ENCODE assay signal across 16 mouse cellular contexts in the genomic region with DNA sequence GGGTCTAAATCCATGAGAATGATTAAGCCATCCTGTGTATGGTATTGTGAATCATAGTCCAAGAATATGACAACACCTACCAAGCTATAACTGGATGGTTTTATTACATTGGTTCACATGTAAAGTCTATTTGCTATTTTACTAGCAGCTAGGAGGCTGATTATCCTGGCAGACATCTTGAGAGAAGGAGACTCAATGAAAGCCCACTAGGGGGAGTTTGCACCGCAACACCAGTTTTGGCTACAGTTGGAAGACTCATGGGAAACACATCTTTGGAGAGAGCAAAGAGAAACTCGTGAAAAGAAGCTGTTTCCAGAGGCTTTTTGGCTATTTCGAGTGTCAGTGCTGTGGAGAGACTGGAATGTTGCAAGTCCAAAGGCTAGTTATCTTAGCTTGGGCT. TPM values are rescaled to one million over a fixed set of nuclear protein-coding genes. Genes with fewer than 3 reads are reported as not detected.
DNase-seq lines count a peak whose midpoint lies in the region; ATAC-seq and TF ChIP-seq lines count a peak whose summit lies in the region.
"Had no signal": no experiment of that assay in that cellular context is flagged by ENCODE, and none has a peak within 500 bp of the region (broad histone marks: within the 10 kb centered on the region; RNA-seq: fewer than 3 reads in every experiment).

No protein-coding gene starts in this region.

- in situ Hi-C loops in CH12.LX (cut with MboI; ENCODE audit: low pct_ligation_motif_present, low pct_unique_long_range_greater_than_20kb, low sequenced_read_pairs): no loop called here

- no peak overlapping the region for H3K4me2 ChIP-seq in CH12.LX (ENCODE audit: insufficient read depth, low read depth, poor library complexity, severe bottlenecking)
- H3K4me2 ChIP-seq in embryonic facial prominence, embryonic 14.5 days (ENCODE audit: low read depth, low read length): no peak overlapping the region
- H3K4me2 ChIP-seq: embryonic facial prominence, embryonic 12.5 days; forebrain, embryonic 13.5 days; kidney, embryonic 15.5 days; liver, embryonic 11.5 days had no signal

- H3K4me1 ChIP-seq in CH12.LX (ENCODE audit: control insufficient read depth in 1 of 2, insufficient read depth in 2 of 2): peaks cover 9 to 26% of the 10 kb centered on the region in 2 experiments
- no peaks in the 10 kb centered on the region for H3K4me1 ChIP-seq in embryonic facial prominence, embryonic 14.5 days (ENCODE audit: control insufficient read depth, insufficient read depth, low read length)
- H3K4me1 ChIP-seq: embryonic facial prominence, embryonic 12.5 days; forebrain, embryonic 13.5 days; kidney, embryonic 15.5 days had no signal

- no peaks in the 10 kb centered on the region for H3K27me3 ChIP-seq in CH12.LX (replicated peaks)
- H3K27me3 ChIP-seq in embryonic facial prominence, embryonic 14.5 days (replicated peaks; ENCODE audit: control insufficient read depth, insufficient read depth, low read length): no peaks in the 10 kb centered on the region
- H3K27me3 ChIP-seq: embryonic facial prominence, embryonic 12.5 days; forebrain, embryonic 13.5 days; kidney, embryonic 15.5 days had no signal

- DNase-seq in layer of hippocampus, adult 2 months (ENCODE audit: low spot score in 2 of 2): no peak
- DNase-seq in layer of hippocampus, adult 9-10 months (ENCODE audit: low spot score): no peak
- peak; percentile 40 for DNase-seq in CH12.LX (ENCODE audit: extremely low read depth)
- DNase-seq in WW6 (ENCODE audit: low read depth, low spot score): peak; percentile 18
- peak; percentile 26 for DNase-seq in embryonic facial prominence, embryonic 14.5 days (ENCODE audit: low spot score)
- no peak for DNase-seq in ovary, postnatal 10 days (ENCODE audit: low spot score)
- DNase-seq in liver: no peak
- no peak for DNase-seq in gastrocnemius, postnatal 25 days
- DNase-seq: heart, adult 2 months; layer of hippocampus, postnatal 36 days had no signal

- no peak overlapping the region for H3K4me3 ChIP-seq in layer of hippocampus, adult 2 months
- no peak overlapping the region for H3K4me3 ChIP-seq in CH12.LX (replicated peaks in 1 of 3; ENCODE audit: low read depth in 2 of 3, low read length in 2 of 3, poor library complexity in 1 of 3)
- H3K4me3 ChIP-seq in embryonic facial prominence, embryonic 14.5 days (ENCODE audit: low read depth, low read length): no peak overlapping the region
- H3K4me3 ChIP-seq: embryonic facial prominence, embryonic 12.5 days; forebrain, embryonic 13.5 days; heart, adult 2 months; kidney, embryonic 15.5 days had no signal

- WGBS in embryonic facial prominence, embryonic 14.5 days: 42% methylated on average over 3 of the region's 3 CpGs

- no peak for TF ChIP-seq POLR2A in CH12.LX (IDR thresholded peaks at IDR 0.05; ENCODE audit: low read depth, low read length)

- no peak overlapping the region for H3K27ac ChIP-seq in layer of hippocampus, adult 2 months
- H3K27ac ChIP-seq in CH12.LX (ENCODE audit: insufficient read depth, low read depth): no peak overlapping the region
- H3K27ac ChIP-seq in embryonic facial prominence, embryonic 14.5 days (replicated peaks; ENCODE audit: low read depth, low read length): no peak overlapping the region
- H3K27ac ChIP-seq: embryonic facial prominence, embryonic 12.5 days; forebrain, embryonic 13.5 days; heart, adult 2 months; kidney, embryonic 15.5 days had no signal

- H3K9ac ChIP-seq in CH12.LX (ENCODE audit: insufficient read depth, low read depth): no peak overlapping the region
- no peak overlapping the region for H3K9ac ChIP-seq in embryonic facial prominence, embryonic 14.5 days (ENCODE audit: low read depth, low read length)
- H3K9ac ChIP-seq: embryonic facial prominence, embryonic 12.5 days; forebrain, embryonic 13.5 days; kidney, embryonic 15.5 days had no signal

- H3K36me3 ChIP-seq in CH12.LX (replicated peaks in 1 of 2; ENCODE audit: control insufficient read depth in 1 of 2, insufficient read depth in 1 of 2, low read length in 1 of 2): no peaks in the 10 kb centered on the region
- no peaks in the 10 kb centered on the region for H3K36me3 ChIP-seq in embryonic facial prominence, embryonic 14.5 days (ENCODE audit: control insufficient read depth, insufficient read depth, low read length)
- H3K36me3 ChIP-seq: embryonic facial prominence, embryonic 12.5 days; kidney, embryonic 15.5 days had no signal

- peak; percentile 45 for TF ChIP-seq RAD21 in CH12.LX (IDR thresholded peaks at IDR 0.05; ENCODE audit: low read depth, low read length)

- no peak for ATAC-seq in embryonic facial prominence, embryonic 14.5 days (ENCODE audit: low read depth)
- ATAC-seq: forebrain, embryonic 13.5 days had no signal

- no peaks in the 10 kb centered on the region for H3K79me2 ChIP-seq in CH12.LX (replicated peaks; ENCODE audit: control insufficient read depth, extremely low read depth, insufficient read depth, poor library complexity, severe bottlenecking)

- peaks cover 6% of the 10 kb centered on the region for H3K9me3 ChIP-seq in CH12.LX (replicated peaks; ENCODE audit: low read length)
- H3K9me3 ChIP-seq in embryonic facial prominence, embryonic 14.5 days (ENCODE audit: control insufficient read depth, low read length): no peaks in the 10 kb centered on the region
- H3K9me3 ChIP-seq: embryonic facial prominence, embryonic 12.5 days; forebrain, embryonic 13.5 days; kidney, embryonic 15.5 days had no signal

- TF ChIP-seq EP300 in CH12.LX (IDR thresholded peaks at IDR 0.05; ENCODE audit: low read length): no peak

- dilution Hi-C loops in CH12.LX (cut with MboI; ENCODE audit: extremely low pct_ligation_motif_present, extremely low pct_unique_long_range_greater_than_20kb, low sequenced_read_pairs): no loop called here

- TF ChIP-seq CTCF in layer of hippocampus, adult 2 months (conservative IDR thresholded peaks at IDR 0.05): peak; percentile 62
- TF ChIP-seq CTCF in CH12.LX (conservative IDR thresholded peaks at IDR 0.05 in 1 of 2, IDR thresholded peaks at IDR 0.05 in 1 of 2; ENCODE audit: low read depth in 2 of 2, low read length in 2 of 2): peak; percentile 13 to 71; a peak in 2 of 4 replicates

TF ChIP-seq in CH12.LX, 34 proteins besides CTCF, POLR2A, EP300 and RAD21:
- TF ChIP-seq ZNF384 (IDR thresholded peaks at IDR 0.05; ENCODE audit: low read depth, low read length): no peak
- TF ChIP-seq MXI1 (IDR thresholded peaks at IDR 0.05; ENCODE audit: low read depth, low read length): no peak
- TF ChIP-seq SMC3 (IDR thresholded peaks at IDR 0.05; ENCODE audit: low read depth, low read length): peak; percentile 50
- TF ChIP-seq ZMIZ1 (IDR thresholded peaks at IDR 0.05; ENCODE audit: low read depth, low read length): no peak

RNA-seq across cellular contexts. Expression of gene Sln, which starts 55.5 kb away (rescaled TPM):
- under 1 TPM; 0.37 to 0.64 TPM for total RNA-seq in layer of hippocampus, adult 2 months (2021)
- not detected in 2 replicates for total RNA-seq in CH12.LX (2012; rRNA removed)
- total RNA-seq in CH12.LX (2014; rRNA removed): not detected in 2 replicates
- polyA plus RNA-seq in CH12.LX (2012; ENCODE audit: insufficient read length, low read depth): not detected in 2 replicates
- polyA plus RNA-seq in embryonic facial prominence, embryonic 14.5 days (2014; fragmentation: Nextera tagmentation; extraction: Ambion mirVana): 177 and 295 TPM in 2 replicates
- total RNA-seq in gastrocnemius, postnatal 25 days (2021): 1 to 10 TPM in 1 of 2 experiments, under 1 TPM in 1; 0.40 to 1.8 TPM
- total RNA-seq: hematopoietic stem cell, adult 5-6 weeks; megakaryocyte, adult 5-6 weeks had no signal

Comparison
In these comparisons a context has a peak if more than half of its experiments do, and no peak if none do; other contexts are left out.
1. DNase-seq: peak in CH12.LX (single experiment), WW6 (single experiment) and embryonic facial prominence, embryonic 14.5 days (single experiment); none in layer of hippocampus, adult 2 months (0 of 2), layer of hippocampus, adult 9-10 months (single experiment), ovary, postnatal 10 days (single experiment), liver (single experiment) and gastrocnemius, postnatal 25 days (single experiment).